Mouse (Mus musculus) neural tube, embryonic 14.5 days (tissue): ENCODE measurements around the gene Cks1b. TPM values are rescaled to one million over a fixed set of nuclear protein-coding genes. Genes with fewer than 3 reads are reported as not detected.

ENCODE experiments used
- ATAC-seq: fragments of 200-750 bp; cut with Nextera tagmentation; 2 replicates; pipeline ENCODE4 v1.8.0; 2017; ENCODE audit warnings: low read depth, mild to moderate bottlenecking, moderate TSS enrichment, moderate library complexity
- H3K27ac ChIP-seq: fragments of 300-500 bp; sonication (generic); 2 replicates; pipeline ENCODE4 v1.5.1; 2014; ENCODE audit warnings: low read depth, mild to moderate bottlenecking, control low read depth, low read length, moderate library complexity, mixed read lengths
- H3K27me3 ChIP-seq: fragments of 300-500 bp; sonication (generic); 2 replicates; pipeline ENCODE4 v1.6.1; 2014; ENCODE audit warnings: low read length; ENCODE audit not compliant: control insufficient read depth, insufficient read depth
- H3K36me3 ChIP-seq: fragments of 300-500 bp; sonication (generic); 2 replicates; pipeline ENCODE4 v1.6.1; 2014; ENCODE audit warnings: low read length, mixed read lengths; ENCODE audit not compliant: control insufficient read depth, insufficient read depth
- H3K4me1 ChIP-seq: fragments of 300-500 bp; sonication (generic); 2 replicates; pipeline ENCODE4 v1.6.1; 2014; ENCODE audit warnings: low read length; ENCODE audit not compliant: control insufficient read depth, insufficient read depth
- H3K4me2 ChIP-seq: fragments of 300-500 bp; sonication (generic); 2 replicates; pipeline ENCODE4 v1.6.1; 2014; ENCODE audit warnings: mild to moderate bottlenecking, low read depth, low read length, control low read depth
- H3K4me3 ChIP-seq: fragments of 300-500 bp; sonication (generic); 2 replicates; pipeline ENCODE4 v1.5.1; 2014; ENCODE audit warnings: low read depth, low read length, control low read depth, mixed read lengths
- H3K9ac ChIP-seq: fragments of 300-500 bp; sonication (generic); replicated peaks from 2 replicates; pipeline ENCODE4 v1.6.1; 2014; ENCODE audit warnings: low read depth, mild to moderate bottlenecking, control low read depth, low read length, mixed read lengths
- H3K9me3 ChIP-seq: fragments of 300-500 bp; sonication (generic); 2 replicates; pipeline ENCODE4 v1.6.1; 2016; ENCODE audit warnings: low read length; ENCODE audit not compliant: control insufficient read depth
- WGBS: fragments of 180-500 bp; shearing (Covaris S2); extraction: QIAGEN DNeasy Blood & Tissue Kit; methylation state at CpG from one replicate; pipeline ENCODE4 v1.1.7; 2014; 5-methylcytosine and 5-hydroxymethylcytosine counted together
- polyA plus RNA-seq: library from polyadenylated mRNA; unstranded; fragments of >200 nt; fragmentation: Nextera tagmentation; extraction: Ambion mirVana; gene quantifications from 2 replicates; pipeline ENCODE4 v1.2.1, GENCODE M21; 2014

Cks1b gene
- polyA plus RNA-seq, 1 experiment from 2014 or later: 72.0 TPM

DNA sequence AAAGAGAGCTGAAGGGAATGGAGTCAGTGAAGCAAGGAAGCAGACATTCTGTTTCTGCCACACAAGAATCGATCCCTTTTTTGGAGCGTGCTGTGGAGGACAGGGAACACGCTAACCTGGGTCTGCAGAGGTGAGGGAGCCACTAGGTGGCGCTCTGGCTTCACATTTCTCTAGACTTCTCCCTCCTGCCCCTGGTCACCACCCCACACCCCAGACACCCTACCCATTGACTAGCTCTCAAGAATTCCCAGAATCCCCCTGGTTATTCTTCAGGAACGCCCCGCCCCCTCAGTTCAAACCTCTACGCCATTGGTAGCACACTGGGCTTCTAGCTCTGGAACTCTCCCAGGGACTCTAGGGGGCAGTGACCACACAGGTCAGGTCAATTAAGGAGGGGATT, 31.4 kb upstream of the Cks1b start:
- Histone ChIP-seq H3K4me2 (no peak overlapping the region), H3K4me1 (no peaks in the 10 kb centered on the region), H3K9me3 (no peaks in the 10 kb centered on the region), H3K4me3 (no peak overlapping the region), H3K36me3 (no peaks in the 10 kb centered on the region), H3K27ac (no peak overlapping the region), H3K27me3 (no peaks in the 10 kb centered on the region), H3K9ac (no peak overlapping the region)
- WGBS: 46% methylated on average over 7 of the region's 7 CpGs
- peak; percentile 82 for ATAC-seq

DNA sequence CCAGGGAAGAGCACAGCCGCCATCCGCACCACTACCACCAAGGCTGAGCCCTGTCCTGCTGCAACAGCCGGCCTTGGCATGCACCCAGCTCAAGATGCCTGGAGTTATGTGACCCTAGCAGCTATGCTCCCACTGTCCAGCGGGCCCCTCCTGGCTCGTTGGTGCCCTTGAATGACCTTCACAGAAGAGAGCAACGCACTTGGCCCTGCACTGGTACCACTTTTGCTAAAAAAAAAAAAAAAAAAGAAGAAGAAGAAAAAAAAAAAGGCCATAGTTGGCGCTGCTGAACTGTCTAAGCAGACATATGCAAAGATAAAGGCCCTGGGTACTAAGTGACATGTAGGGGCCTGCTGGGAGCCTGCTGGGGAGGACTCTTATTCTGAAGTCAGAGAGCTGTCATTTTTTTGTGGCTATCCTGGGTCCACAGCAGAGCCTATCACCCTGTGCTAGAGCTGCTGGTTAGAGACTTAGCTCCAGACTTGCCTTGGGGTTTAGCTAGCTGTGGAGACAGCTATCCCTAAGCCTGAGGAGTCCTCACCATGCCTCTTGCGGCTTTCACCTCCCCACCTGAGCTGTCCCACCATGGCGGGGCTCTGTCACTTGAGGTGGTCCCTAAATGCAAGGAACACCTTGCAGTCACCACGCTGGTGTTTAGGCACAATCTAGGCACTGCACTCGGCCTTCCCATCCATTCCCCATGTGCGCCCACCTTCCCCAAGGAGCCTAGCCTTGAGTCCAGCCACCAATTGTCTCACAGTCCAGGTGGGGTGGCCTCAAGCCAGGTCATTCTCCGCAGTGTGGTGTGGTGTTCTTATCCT, 30.7 kb upstream of the Cks1b start:
- ATAC-seq: peak; percentile 23; the same call in 1 of the 2 replicates
- no peak overlapping the region for H3K27ac ChIP-seq
- no peaks in the 10 kb centered on the region for H3K36me3 ChIP-seq
- H3K27me3 ChIP-seq: no peaks in the 10 kb centered on the region
- 0 out of 2 replicates have a peak overlapping the region, but pooled peaks have one; percentile 7 for H3K9ac ChIP-seq
- H3K4me1 ChIP-seq: no peaks in the 10 kb centered on the region
- no peaks in the 10 kb centered on the region for H3K9me3 ChIP-seq
- 67% methylated on average over 13 of the region's 13 CpGs for WGBS
- H3K4me3 ChIP-seq: no peak overlapping the region
- H3K4me2 ChIP-seq: no peak overlapping the region

DNA sequence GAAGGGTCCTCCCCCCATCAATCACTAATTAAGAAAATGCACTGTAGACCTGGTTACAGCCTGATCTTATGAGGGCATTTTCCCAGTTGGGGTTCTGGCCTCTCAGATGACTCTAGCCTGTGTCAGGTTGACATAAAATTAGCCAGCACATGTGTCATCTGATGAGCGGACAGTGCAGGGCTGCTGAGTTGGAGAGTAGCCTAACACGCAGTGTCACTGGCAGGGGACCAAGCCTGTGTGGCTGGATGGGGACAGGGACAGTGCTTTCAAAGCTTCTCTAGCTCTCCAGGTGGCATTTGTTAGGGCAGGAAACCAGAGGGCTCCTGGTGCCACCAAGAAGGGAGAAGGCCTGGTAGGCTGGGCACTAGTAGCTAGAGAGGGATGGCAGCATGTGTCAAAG, 22.5 kb upstream of the Cks1b start:
- ATAC-seq: no peak
- WGBS: 95% methylated on average over 2 of the region's 2 CpGs
- H3K36me3 ChIP-seq: no peaks in the 10 kb centered on the region

DNA sequence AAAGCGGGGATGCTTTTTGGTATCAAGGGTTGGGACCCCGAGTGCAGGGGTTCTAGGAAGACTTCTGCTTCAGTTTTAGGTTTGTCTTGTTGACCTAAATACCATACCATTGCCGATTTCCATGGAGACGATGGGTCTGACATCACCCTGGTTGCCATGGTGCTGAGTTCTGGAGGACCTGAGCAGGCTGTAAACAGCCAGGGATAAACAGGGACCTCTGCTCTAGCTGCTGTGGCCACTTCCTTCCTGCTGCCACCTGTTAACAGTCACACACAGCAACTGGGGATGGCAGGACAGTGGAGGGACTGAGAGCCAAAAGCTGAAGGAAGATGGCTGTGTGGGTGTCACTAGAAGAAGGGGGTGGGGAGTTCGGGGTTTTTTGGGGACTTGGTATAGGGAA, 19.1 kb upstream of the Cks1b start:
- Histone ChIP-seq H3K9me3 (no peaks in the 10 kb centered on the region), H3K9ac (no peak overlapping the region), H3K27me3 (no peaks in the 10 kb centered on the region), H3K4me2 (peak overlapping the region; percentile 24; the same call in 1 of the 2 replicates), H3K36me3 (peaks cover 16% of the 10 kb centered on the region), H3K4me1 (peaks cover 4% of the 10 kb centered on the region; the same call in 1 of the 2 replicates), H3K4me3 (peak overlapping the region; percentile 16), H3K27ac (no peak overlapping the region)
- peak; percentile 33; the same call in 1 of the 2 replicates for ATAC-seq
- WGBS: 20% methylated on average over 5 of the region's 5 CpGs

More for the DNA sequence above, 22.5 kb upstream of the Cks1b start:
- H3K27me3 ChIP-seq: no peaks in the 10 kb centered on the region
- H3K27ac ChIP-seq: no peak overlapping the region
- no peak overlapping the region for H3K9ac ChIP-seq
- H3K9me3 ChIP-seq: no peaks in the 10 kb centered on the region
- H3K4me3 ChIP-seq: no peak overlapping the region
- H3K4me1 ChIP-seq: peaks cover 4% of the 10 kb centered on the region; the same call in 1 of the 2 replicates
- H3K4me2 ChIP-seq: no peak overlapping the region

- Histone ChIP-seq H3K4me1 (peaks cover 7% of the 10 kb centered on the region), H3K36me3 (peaks cover 16% of the 10 kb centered on the region), H3K9me3 (no peaks in the 10 kb centered on the region), H3K9ac (no peak within 1 kb of the TSS), H3K4me2 (peak within 1 kb of the TSS; percentile 24), H3K27ac (no peak within 1 kb of the TSS), H3K27me3 (no peaks in the 10 kb centered on the region), H3K4me3 (peak within 1 kb of the TSS; percentile 16)
- 5% methylated on average over 16 of the region's 16 CpGs for WGBS
- ATAC-seq: 0 out of 2 replicates have a peak, but pooled peaks have one; percentile 41
Observed at GRCm38 (mm10) chr3:89436176-89437113, 18.3 kb upstream of the Cks1b start, which contains the start of gene Pbxip1. Gene Pbxip1, plus strand, starts transcription at chr3:89436706.

DNA sequence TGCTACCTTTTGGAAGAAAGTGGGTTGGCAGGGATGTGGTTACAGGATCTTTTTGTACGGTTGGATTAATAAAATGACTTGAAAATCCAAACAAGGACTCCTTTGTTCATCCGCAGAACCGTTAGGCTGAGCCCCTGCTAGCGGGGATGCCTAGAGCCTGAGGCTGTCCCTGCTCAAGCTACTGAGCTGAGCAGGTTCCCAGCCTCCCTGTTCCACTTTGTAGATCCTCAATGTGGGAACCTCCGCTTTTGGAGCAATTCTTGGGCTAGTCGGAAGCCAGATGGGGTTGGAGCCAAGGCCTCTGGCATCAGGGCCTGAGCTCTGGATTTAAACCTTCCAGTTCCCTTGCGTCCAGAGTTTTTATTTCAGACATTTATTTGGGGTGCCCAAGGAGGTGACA, 16.9 kb upstream of the Cks1b start:
- H3K36me3 ChIP-seq: peaks cover 16% of the 10 kb centered on the region
- H3K27ac ChIP-seq: no peak overlapping the region
- H3K4me3 ChIP-seq: no peak overlapping the region
- WGBS: 78% methylated on average over 7 of the region's 7 CpGs
- H3K4me1 ChIP-seq: peaks cover 15% of the 10 kb centered on the region
- H3K27me3 ChIP-seq: no peaks in the 10 kb centered on the region
- H3K4me2 ChIP-seq: no peak overlapping the region
- no peak for ATAC-seq
- H3K9ac ChIP-seq: no peak overlapping the region
- no peaks in the 10 kb centered on the region for H3K9me3 ChIP-seq

DNA sequence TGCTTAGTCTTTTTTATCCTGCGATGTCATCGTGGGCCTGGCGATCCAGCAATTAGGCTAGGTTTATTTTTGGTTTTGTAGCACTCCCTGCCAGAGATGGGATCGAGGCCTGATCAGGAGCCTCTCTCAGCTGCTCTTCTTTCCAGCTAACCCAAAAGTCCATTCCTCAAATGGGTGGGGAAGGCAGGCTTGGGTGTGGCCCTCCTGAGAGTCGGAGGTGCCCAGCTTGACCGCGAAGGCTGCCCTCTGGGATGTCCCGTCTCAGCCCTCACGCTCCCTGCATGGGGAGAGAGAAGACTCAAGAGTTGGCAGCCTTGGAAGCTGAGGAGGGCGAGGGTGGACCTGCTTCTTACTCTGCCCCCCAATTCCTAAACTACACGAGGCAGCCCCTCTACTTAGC, 16.3 kb upstream of the Cks1b start:
- Histone ChIP-seq H3K4me1 (peaks cover 15% of the 10 kb centered on the region), H3K27ac (no peak overlapping the region), H3K9ac (no peak overlapping the region), H3K27me3 (no peaks in the 10 kb centered on the region), H3K4me3 (no peak overlapping the region), H3K36me3 (peaks cover 16% of the 10 kb centered on the region), H3K4me2 (no peak overlapping the region), H3K9me3 (no peaks in the 10 kb centered on the region)
- ATAC-seq: no peak
- 89% methylated on average over 11 of the region's 11 CpGs for WGBS

- Histone ChIP-seq H3K9me3 (no peaks in the 10 kb centered on the region), H3K9ac (no peak overlapping the region), H3K27me3 (no peaks in the 10 kb centered on the region), H3K4me1 (peaks cover 15% of the 10 kb centered on the region), H3K4me2 (no peak overlapping the region), H3K4me3 (no peak overlapping the region), H3K36me3 (peaks cover 17% of the 10 kb centered on the region), H3K27ac (no peak overlapping the region)
- 95% methylated on average over 8 of the region's 8 CpGs for WGBS
- no peak for ATAC-seq
Observed at GRCm38 (mm10) chr3:89432606-89433005, 14.4 kb upstream of the Cks1b start.
